Mouse (Mus musculus) liver, embryonic 14.5 days (tissue): Measurements from ENCODE around the gene Nol12.

Source experiments
- CTCF ChIP-seq: IDR thresholded peaks from 2 replicates; pipeline ENCODE4 v1.5.1; 2016; ENCODE audit warnings: antibody characterized with exemption, low read depth, control low read depth
- EP300 ChIP-seq: IDR thresholded peaks from 2 replicates; pipeline ENCODE4 v1.6.1; 2016; ENCODE audit warnings: antibody characterized with exemption, low read depth

- no peak; the same call in 1 of the 2 replicates for TF ChIP-seq CTCF
- no peak for TF ChIP-seq EP300
Measured at GRCm38 (mm10) chr15:78955663-78956062, 20.9 kb downstream of the Nol12 start.
